Mouse (Mus musculus) thymus, postnatal 0 days (tissue): ENCODE measurements around the gene Tuba1c. TPM values are rescaled to one million over a fixed set of nuclear protein-coding genes. Genes with fewer than 3 reads are reported as not detected.

ENCODE experiments used
- microRNA-seq: library from miRNA; unstranded; fragments of <30 nt; microRNA quantifications from one replicate; pipeline ENCODE4, GENCODE M21; 2016; ENCODE audit warnings: borderline number of aligned reads
- polyA plus RNA-seq: library from polyadenylated mRNA; unstranded; fragments of >200 nt; fragmentation: Nextera tagmentation; extraction: Ambion mirVana; gene quantifications from 2 replicates; pipeline ENCODE4 v1.2.1, GENCODE M21; 2015

The Tuba1c gene
- polyA plus RNA-seq, 1 experiment from 2014 or later, result 156 TPM

Small RNAs within 50 kb of the gene (microRNA-seq; reads per million reads assigned to microRNA genes)
- 3.3 reads per million for gene Mir6960

Other genes starting within 250 kb of the Tuba1c start
- gene Wnt1, start 240.0 kb upstream of the Tuba1c start, polyA plus RNA-seq, result 0.08 TPM in 1 of 2 replicates, not detected in the other
- gene Ddn, start 220.4 kb upstream of the Tuba1c start, polyA plus RNA-seq, result 0.10 and 0.13 TPM in 2 replicates
- gene Prkag1, start 198.4 kb upstream of the Tuba1c start, polyA plus RNA-seq, result 103 and 107 TPM in 2 replicates
- gene Kmt2d, start 158.7 kb upstream of the Tuba1c start, polyA plus RNA-seq, result 9.4 and 15.6 TPM in 2 replicates
- gene Rhebl1, start 135.4 kb upstream of the Tuba1c start, polyA plus RNA-seq, result 10.3 and 10.8 TPM in 2 replicates
- gene Dhh, start 131.4 kb upstream of the Tuba1c start, polyA plus RNA-seq, result 0.78 and 0.85 TPM in 2 replicates
- gene Lmbr1l, start 111.7 kb upstream of the Tuba1c start, polyA plus RNA-seq, result 27.8 and 31.9 TPM in 2 replicates
- gene Tuba1b, start 95.3 kb upstream of the Tuba1c start, polyA plus RNA-seq, result 1,370 and 1,449 TPM in 2 replicates
- gene Gm49450, start 76.3 kb upstream of the Tuba1c start, polyA plus RNA-seq, result not detected in 2 replicates
- gene Tuba1a, start 76.2 kb upstream of the Tuba1c start, polyA plus RNA-seq, result 227 and 236 TPM in 2 replicates
- gene Prph, start 25.3 kb downstream of the Tuba1c start, polyA plus RNA-seq, result 0.99 and 1.1 TPM in 2 replicates
- gene Troap, start 44.7 kb downstream of the Tuba1c start, polyA plus RNA-seq, result 21.8 and 25.3 TPM in 2 replicates
- 0.18 TPM in 1 of 2 replicates, not detected in the other for gene C1ql4, start 57.9 kb downstream of the Tuba1c start, polyA plus RNA-seq
- gene Dnajc22, start 63.3 kb downstream of the Tuba1c start, polyA plus RNA-seq, result 0.13 and 0.22 TPM in 2 replicates
- gene Spats2, start 96.0 kb downstream of the Tuba1c start, polyA plus RNA-seq, result 30.2 and 31.1 TPM in 2 replicates
- 20.0 and 20.8 TPM in 2 replicates for gene Kcnh3, start 195.0 kb downstream of the Tuba1c start, polyA plus RNA-seq
- 136 and 154 TPM in 2 replicates for gene Mcrs1, start 222.1 kb downstream of the Tuba1c start, polyA plus RNA-seq